Mouse (Mus musculus): ENCODE results near the gene Arid5b.

The Arid5b gene

DNA sequence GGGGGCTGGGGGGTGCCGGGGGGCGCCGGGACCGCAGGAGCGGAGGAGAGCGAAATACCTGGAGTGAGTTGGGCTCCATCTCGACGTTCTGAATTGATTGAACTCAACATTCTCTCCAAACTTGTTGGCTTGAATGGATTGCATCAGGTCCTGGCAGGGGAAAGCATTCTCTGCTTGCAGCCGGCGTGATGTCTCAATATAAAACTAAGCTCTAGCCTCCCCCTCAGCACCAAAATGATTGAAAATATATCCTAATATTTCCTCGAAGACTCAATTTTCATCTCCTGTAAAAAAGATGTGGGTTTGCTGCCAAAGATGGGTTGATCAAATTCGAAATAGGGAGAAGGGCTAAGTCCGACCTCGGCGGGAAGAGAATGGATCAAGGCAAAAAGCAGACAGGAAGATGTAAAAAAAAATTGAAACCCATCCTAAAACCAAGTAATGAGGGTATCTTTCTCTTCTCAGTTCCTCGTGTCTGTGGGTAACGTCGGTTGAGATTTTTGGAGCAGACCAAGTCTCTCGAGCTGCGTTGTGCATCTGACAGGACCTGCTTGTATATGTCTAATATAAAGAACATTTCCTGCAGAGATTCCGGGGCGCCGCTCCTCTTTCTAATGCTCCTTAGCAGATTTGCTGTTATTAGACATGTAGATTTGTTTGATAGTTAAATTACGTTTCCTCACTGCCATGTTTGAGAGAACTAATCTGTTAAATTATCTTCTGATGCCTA, at the start of gene Arid5b:
Gene Arid5b (minus strand): TSS at position 109 of the 730 bp plus-strand sequence.
- peak; percentile 63 for DNase-seq (ENCODE audit: low spot score)

DNA sequence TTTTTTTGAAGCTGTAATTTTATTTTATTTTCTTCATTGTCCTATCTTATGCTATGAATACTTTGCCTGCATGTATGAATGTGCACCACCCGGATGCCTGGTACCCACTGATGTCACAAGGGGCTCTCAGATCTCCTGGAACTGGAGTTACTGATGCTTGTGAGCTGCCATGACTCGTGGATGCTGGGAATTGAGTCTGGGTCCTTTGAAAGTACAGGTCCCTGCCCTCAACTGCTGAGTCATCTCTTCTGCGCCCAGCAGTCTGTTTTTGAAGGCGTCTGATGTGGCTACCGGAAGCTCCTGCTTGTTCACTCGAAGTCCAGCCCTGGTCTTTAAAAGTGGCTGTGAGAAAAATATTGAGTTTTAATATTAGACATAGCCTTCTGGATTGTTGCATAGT, 46.8 kb upstream of the Arid5b start:
- DNase-seq (ENCODE audit: low spot score), result no peak

DNA sequence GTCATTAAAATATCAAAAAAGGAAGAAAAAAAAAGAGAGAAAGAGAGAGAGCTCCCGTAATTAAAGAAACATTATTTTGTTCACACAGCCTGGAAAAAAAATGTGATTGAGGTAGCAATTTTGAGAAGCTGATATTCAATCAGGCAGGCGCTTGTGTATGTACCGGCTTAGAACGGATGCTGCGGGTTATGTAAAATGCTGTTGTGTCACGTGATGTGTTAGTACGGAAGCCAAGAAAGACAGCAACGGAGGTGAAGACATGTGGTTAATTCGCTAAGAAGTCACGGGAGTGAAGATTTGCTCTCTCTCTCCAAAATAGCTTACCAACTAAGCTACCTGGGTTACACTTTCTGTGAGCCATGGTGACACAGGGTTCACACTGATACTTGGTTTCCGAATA, 45.5 kb upstream of the Arid5b start:
- DNase-seq (ENCODE audit: low spot score), result no peak

DNA sequence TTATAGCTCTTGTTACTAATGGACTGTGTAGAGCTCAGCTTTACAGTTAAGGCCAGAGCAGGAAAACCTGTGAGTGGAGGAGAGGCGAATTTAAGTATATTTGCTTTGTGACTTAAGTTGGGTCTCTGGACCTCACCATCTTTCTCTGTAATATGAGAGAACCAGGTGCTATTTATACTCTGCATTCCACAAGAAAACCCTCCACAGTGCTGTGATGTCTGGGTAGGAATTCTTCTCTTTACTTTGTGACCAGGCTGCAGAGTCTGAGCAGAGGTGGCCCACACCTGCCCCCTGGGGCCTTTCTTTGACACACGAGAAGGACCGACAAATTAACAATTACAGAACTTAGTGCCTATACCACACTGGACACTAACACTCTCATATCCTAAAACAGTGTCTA, 44.6 kb upstream of the Arid5b start:
- no peak for DNase-seq (ENCODE audit: low spot score)

DNA sequence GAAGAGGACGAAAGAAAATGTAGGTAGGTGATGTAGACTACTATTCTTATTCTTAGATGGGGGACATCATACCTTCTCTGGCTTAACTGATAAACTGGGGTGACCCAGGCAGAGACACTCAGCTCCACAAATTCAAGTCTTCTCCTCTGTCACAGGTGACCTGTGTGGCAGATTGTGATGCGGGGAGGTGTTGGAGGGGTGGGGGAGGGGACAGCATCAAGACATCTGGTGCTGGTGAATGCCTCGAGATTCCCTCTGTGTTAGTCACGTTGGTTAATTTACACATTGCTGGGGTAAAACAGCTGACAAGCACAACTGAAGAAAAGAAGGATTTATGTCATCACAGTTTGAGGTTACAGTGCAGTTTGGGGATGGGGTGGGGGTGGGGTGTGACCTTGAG, 42.4 kb upstream of the Arid5b start:
- DNase-seq (ENCODE audit: low spot score), result no peak

DNA sequence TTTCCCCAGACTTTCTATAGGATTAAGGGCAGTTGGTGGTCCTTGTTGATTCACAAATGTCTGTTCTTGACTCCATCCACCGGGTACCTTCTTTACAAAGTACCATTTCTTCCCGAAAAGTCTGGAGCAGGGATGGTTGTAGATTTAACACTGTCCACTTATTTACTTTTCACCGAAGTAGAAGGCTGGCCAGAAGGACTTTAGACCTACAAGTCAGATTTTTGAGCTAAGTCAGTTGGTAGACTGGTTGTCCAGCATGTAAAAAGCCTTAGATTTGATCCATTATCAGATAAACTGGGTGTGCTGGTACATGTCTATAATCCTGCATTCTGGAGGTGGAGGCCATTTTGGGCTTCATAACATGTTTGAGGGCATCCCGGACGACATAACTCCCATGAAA, 42.0 kb upstream of the Arid5b start:
- DNase-seq (ENCODE audit: low spot score), result no peak

DNA sequence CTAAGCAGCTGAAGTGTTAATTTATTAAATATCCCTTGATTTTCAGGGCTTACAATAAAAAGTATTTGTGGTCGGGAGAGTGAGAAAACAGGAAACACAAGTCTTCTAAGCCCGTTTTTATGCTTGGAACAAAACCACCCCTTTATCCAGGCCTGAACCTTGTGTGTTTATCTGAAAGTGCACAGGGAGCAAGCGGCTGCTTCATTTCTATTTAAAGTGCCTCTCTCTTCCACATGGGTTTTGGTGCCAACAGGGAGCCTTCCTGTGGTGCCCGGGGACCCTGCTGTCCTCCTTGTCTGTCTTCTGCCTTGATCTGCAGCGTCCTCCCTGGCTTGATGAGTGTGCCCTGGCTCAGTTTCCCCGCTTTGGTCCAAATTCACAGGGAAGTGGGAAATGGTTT, 40.9 kb upstream of the Arid5b start:
- DNase-seq (ENCODE audit: low spot score), result no peak

DNA sequence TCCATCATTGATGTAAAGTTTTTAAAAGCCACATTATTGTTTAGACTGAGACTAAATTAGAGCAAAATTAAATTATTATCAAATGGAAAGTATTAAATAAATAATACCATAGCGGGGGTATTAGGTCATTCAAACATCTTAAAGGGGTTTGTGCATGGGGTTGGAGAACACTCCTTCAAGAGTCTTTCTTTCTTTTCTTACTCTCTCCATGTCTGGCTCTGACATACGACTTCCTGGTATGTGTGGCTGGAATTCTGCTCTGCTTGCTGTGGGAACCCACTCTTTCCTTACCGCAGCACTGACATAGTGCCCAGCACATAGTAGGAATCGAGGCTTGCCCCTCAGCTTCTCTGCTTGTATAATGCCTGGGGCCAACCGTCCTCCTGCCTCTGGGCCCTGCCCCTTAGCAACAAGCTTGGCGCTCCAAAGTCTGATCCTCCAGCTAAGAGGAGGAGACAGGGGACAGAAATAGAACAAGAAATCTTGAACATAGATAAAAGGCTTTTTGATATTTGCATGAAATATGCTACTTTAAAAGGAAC, 40.0 kb upstream of the Arid5b start:
- peak; percentile 19 for DNase-seq (ENCODE audit: low spot score)

DNA sequence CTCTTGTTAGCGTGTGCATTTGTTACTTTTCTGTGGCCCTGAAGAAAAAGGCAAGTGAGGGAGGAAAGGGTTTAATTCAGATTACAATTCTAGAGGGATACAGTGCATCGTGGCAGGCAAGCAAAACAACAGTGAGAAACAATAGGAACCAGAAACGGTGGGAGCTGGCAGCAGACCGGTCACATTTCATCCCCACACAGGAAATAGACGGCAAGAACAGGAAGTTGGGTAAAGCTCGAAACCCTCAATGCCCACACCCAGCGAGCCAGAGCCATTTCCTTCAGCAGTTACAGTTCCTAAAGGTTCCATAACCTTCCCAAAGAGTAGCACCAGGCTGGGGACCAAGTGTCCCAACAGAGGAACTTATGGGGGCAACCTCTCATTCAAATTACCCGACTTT, 34.2 kb upstream of the Arid5b start:
- peak; percentile 70 for DNase-seq (ENCODE audit: low spot score)

DNA sequence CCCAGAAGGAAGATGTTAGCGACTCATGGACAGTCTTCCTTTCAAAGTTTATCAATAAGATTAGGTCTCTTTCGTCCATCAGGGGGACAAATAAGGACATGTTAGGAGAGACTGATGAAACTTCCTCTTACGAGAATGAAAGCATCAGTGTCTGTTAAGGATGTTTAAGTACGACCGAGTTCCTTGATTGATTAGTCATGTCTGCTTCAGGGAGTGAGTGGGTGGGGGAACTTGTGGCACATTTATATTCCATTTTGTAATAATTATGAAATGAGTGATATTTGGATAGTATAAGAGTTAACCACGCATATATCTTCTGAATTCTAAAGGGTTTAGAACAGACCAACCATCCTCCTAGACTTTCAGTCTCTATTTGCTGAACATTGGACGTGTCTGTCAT, 22.5 kb upstream of the Arid5b start:
- no peak for DNase-seq (ENCODE audit: low spot score)

DNA sequence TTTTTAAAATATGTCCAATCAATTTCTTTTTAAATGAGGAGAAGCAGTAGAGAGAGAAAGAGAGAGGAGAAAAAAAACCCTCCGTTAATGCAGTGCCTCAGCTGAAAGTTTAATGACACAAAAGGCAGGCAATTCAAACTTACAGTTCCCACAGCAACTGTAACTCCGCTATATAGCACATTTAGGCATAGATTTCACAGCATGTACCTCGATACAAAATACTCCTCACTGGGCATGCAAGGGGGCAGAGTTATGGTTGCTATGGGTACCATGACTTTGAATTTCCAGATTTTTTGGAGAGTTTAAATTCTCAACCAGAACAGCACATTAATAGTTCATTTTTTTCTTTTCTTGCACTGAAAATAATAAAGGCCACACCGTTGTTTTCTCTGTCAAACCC, 10.9 kb upstream of the Arid5b start:
- DNase-seq (ENCODE audit: low spot score), result no peak

DNA sequence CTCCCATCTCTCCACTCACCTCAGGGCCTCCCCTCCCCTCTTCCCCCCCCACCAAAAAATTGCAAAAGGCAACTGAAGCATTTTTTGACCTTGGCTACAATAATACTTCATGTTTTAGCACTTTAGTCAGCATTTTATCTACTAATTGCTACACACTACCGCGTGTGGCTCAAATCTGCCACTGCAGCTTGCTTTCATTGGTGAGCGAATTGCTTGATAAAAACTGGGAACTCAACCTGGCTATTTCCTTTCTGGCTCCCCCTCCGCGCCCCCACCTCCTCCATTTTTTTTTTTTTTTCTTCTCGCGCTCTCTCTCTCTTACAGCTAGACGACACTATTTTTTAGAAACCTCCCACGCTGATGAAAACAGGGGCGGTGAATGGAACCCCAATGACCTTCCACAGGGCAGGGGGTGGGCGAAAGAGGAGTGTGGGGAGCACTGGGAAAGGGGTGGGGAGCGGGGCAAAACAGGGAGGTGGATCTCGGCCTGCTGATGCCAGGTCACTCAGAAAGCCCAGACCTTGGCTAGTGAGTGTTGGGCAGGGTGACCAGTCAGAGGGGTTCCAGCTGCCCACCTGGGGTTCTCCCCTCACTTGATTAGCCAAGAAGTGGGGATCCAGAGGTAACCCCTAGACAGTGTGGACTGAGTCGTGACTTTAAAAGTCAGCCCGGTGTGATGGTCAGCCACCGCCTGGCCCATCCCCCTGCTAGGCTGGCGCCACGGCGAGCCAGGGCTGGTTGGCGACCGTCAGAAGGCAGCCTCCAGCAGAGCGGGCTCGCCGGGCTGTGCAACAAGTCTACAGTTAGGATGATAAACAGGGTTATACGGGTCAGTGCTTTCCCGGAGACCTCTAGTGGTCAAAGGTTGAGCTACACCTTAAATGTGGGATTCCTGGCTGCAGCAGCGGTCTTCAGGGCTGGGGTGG, 4.2 kb upstream of the Arid5b start:
- DNase-seq (ENCODE audit: low spot score), result peak; percentile 79

DNA sequence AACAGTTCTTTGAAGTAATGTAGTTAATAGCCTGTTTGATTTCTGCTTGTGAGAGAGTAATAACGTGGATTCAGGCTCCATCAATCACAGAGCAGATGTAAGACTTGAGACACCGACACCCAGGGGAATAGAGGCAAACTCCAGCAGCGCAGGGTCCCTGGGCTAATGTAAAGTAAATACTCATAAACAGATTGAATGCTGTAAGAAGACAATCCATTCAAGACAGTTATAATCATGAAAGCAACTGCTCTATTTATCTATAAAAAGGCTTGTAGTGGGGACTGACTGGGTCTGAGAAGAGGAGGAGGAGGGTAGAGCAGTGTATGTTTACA, 3.2 kb upstream of the Arid5b start:
- DNase-seq (ENCODE audit: low spot score), result no peak

DNA sequence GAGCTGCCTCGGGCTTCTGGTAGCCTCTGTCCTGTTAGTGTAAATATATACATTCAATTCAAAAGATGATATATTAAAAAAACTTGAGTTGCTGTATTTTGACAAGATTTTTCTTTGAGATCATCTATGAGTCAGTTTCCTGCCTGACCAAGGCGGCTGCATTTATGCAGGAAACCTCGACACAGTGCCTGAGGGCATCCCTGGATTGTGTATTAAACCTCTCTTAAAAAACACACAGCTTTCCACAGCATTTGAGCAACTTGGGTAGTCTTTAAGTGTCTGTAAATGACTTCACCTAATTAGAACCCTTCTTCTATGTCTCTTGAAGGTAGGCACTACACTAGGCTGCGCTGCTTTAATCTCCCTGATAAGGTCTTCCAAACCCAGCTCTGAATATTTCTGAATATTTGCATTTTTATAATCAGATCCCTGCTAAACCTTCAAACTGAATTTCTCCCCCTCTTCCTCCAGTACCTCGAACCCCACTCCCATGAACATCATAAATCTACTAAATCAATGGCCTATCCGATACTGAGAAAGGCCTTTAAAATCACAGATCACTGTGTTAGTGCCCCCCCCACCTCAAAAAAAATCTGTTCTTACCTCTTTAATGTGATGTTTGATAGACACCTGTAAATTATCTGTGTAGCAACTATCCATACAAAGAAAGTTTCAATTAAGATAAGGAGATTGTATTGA, 2.7 kb upstream of the Arid5b start:
- DNase-seq (ENCODE audit: low spot score), result no peak

DNA sequence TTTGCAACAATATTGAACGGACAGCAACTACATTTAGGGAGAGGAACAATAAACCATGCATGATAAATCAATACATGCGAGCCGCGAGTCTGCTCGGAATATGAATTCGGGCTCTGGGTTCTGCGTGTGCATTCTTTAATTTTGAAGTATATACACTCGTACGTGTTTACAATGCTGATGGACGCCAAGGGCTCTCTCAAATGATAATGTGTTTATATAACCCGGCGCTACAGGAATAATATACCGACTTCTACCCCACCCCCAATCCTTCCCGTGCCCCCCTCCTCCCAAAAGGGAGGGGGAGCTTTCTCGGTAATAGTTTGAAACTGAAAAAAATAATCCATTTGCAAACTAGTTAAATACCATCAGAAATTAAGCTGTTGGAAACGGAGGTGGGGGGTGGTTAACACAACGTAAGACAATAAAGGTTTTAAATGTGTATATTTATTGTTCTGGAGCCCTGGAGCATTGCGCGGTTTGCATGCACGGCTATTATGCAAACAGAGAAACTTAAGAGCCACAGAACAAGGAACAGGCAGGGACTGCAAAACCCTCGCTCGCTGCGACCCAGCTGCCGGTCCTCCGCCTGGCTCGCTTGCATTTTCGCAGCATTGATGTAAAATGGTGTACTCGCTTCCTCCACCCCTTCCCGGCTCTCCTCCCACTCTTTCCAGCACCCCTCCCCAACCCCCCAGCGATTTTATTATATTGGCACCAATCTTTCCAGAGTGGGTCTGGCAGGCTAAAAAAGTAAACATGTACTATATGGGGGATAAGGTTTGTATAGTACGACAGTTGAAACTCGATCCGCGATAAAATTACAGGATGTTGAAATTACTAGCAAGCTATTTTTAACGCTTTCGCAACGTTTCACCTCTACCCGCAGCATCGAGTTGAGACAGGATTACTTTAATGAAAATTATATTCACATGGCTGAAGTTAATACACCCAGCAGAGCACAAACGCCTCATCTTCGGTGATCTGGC, 1.3 kb upstream of the Arid5b start:
- DNase-seq (ENCODE audit: low spot score), result peak; percentile 54

DNA sequence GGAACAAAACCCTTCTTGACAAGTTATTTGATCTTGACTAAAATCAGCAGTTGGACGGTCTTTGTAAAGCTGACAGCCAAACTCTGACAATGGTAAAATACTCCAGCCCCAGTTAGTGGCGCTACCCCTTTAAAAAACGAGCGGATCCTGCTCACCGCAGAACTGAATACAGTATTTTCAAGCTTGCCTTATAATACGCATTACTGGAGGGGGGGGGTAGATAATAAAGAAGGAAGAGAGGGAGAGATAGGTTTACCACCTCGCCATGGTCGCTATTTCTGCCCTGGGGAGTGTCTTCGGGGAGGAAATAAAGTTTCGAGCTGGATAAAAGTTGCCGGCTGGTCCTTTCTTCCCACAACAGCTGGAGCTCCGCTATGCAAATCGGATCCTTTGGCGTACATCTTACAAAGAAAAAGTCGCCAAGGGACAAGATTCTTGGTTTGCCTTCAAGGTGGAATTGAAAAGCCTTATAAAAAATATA, 829 bp downstream of the Arid5b start:
- no peak for DNase-seq (ENCODE audit: low spot score)

DNA sequence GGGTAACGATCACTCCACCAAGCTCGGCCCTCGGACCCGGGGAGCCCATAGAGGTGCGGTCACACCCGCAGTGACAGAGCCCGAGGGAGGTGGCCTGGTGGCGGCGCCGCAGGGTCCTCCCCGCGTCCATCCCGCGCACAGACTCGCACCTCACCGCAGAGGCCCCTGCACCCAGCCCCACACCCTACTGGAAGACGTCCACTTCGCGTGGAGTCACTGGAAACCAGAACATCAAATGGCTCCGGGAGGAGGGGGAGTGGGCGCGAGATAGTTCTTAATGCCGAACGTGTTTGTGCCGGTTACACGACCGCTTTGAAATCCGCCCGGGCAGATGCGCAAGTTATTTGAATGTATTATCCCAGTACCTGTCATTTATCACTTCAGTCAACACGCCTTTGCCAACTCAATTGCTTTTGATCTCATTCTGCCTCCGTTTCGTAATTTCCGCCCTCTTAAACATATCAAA, 1.5 kb downstream of the Arid5b start:
- DNase-seq (ENCODE audit: low spot score), result peak; percentile 31

DNA sequence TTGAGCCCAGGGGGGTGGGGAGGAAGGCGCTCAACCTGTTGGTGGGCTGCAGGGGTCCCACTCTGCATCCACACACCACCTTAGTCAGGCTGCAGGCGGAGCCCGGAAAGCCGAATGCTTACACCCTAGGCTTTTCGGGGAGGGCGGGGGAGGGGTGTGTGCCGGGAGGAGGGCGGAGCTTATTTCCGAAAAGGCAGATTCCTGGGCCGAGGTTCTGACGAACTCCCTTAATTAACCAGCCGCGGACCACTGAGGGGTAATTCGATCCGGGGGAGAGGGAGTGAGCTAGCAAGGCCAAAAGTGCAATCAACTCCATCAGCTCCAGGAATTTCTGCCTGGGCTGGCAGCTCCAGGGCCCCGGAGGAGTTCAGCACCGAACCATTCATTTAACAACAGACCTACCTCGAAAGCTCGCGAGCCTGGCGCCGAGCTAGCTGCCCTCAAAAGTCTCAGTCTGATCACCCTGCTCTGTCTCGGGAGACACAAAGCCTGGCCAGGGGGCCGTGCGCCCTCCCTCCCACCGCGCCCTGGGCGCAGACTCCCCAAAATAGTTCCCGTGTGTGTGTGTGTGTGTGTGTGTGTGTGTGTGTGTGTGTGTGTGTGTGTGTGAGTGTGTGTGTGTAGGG, 2.1 kb downstream of the Arid5b start:
- peak; percentile 57 for DNase-seq (ENCODE audit: low spot score)

DNA sequence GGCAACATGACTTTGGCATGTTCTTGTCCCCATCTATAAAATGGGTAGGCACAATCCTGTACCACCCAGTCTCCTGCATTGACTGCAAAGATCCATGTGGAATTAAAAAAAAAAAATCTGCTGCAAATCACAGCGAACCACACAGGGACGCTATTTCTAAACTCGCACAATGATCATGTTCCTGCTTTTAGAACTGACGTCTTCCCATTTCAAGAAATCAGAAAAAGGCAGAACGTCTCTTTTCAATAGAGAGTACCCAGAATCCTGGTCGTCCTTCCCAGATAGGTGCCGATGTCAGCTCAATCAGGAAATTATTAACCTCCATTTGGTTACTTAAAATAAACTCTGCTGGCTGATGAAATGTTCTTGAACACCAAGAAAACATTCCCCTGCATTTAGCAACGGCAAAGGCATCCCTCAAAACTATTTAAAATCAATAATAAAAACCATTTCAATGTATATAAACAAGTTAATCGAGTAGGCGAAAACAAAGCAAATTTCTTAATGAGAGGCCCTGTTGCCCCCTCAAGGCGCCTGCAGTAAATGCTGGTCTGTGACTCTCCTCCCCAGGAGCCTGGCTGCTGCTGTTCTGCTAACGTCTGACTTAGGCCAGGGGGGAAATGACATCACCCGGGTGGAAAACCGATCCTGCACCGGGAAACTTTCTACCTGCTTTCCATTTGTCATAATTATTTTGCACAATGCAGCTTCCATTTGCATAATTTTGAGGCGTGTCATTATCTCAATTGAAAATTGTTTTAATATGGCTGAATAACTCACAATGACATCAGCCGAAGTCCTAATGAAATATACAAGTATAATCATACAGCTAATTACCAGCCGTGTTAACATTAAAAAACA, 3.4 kb downstream of the Arid5b start:
- DNase-seq (ENCODE audit: low spot score), result no peak

DNA sequence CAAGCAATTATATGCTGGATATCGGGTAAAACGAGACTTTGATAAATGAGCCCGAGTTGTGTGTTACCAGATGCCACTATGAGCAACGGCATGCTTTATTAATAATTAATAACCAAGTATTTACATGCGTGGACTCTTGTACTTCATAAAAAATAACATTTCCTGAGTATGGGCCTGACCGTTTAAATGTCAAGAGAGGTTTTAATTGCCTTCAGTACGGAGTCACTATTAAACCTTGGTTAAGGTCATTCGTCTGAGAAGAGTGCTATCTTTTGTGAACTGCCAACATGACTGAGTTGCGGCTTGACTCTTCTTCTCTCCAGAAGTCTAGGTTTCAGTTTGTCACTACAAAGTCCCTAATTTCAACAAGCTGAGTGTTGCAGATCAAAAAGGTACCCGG, 8.8 kb downstream of the Arid5b start:
- no peak for DNase-seq (ENCODE audit: low spot score)
